Mouse (Mus musculus) ES-Bruce4 (cell line): Measurements from ENCODE around the gene Tcf12.

Experiments used
- CTCF ChIP-seq: IDR thresholded peaks from one replicate; pipeline ENCODE4 v1.8.1; 2011; ENCODE audit warnings: low read depth, low read length
- EP300 ChIP-seq: IDR thresholded peaks from 2 replicates; pipeline ENCODE4 v1.6.1; 2011; ENCODE audit warnings: low read depth, low read length; ENCODE audit not compliant: insufficient read depth

GRCm38 (mm10) chr9:71991147-71991546, 120.5 kb downstream of the Tcf12 start:
- TF ChIP-seq CTCF = no peak
- TF ChIP-seq EP300 = no peak
